Mouse (Mus musculus) spleen, adult 12 weeks (tissue): Measurements from ENCODE around the gene Foxk1.

Experiments used
- DNase-seq: peaks from one replicate; pipeline ENCODE4 v3.0.0; 2022; ENCODE audit warnings: low spot score

Foxk1 gene

GRCm38 (mm10) chr5:142400981-142401640 is at the start of gene Foxk1:
Gene Foxk1 (plus strand): TSS chr5:142401497.
- DNase-seq = peak; percentile 77

GRCm38 (mm10) chr5:142352336-142352892 is 48.9 kb upstream of the Foxk1 start:
- DNase-seq = no peak

- no peak for DNase-seq
These were observed 46.2 kb upstream of the Foxk1 start for GRCm38 (mm10) chr5:142355144-142355543.

- DNase-seq = no peak
These were observed 40.1 kb upstream of the Foxk1 start for GRCm38 (mm10) chr5:142361166-142361565.

- DNase-seq = no peak
These were observed 38.4 kb upstream of the Foxk1 start for GRCm38 (mm10) chr5:142362894-142363293.

GRCm38 (mm10) chr5:142364095-142364494 is 37.2 kb upstream of the Foxk1 start:
- no peak for DNase-seq

- peak; percentile 99 for DNase-seq
These were observed 33.9 kb upstream of the Foxk1 start for GRCm38 (mm10) chr5:142367085-142368081.

DNA sequence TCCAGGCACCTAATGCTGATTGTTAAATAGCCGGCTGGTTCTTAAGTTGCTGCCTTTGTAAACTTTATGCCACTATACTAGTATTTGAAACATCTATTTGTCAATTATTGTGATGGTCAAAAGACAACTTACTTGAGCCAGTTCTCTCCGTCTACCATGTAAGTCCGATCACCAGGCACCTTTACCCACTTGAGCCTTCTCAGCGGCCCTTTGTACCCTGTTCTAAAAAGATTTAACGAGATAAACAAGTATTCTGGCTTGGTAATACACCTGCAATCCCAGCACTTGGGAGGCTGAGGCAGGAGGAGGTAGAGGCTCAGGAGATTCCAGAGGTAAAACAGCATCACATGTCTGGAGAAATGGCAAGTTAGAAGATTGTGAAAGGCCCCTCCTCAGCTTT is 33.2 kb upstream of the Foxk1 start:
- no peak for DNase-seq

- DNase-seq = no peak
These were observed 30.7 kb upstream of the Foxk1 start for GRCm38 (mm10) chr5:142370406-142371171.

- no peak for DNase-seq
These were observed 29.8 kb upstream of the Foxk1 start for GRCm38 (mm10) chr5:142371172-142372155.

- no peak for DNase-seq
These were observed 29.1 kb upstream of the Foxk1 start for GRCm38 (mm10) chr5:142372207-142372606.

GRCm38 (mm10) chr5:142374343-142374742 is 27.0 kb upstream of the Foxk1 start:
- no peak for DNase-seq

DNA sequence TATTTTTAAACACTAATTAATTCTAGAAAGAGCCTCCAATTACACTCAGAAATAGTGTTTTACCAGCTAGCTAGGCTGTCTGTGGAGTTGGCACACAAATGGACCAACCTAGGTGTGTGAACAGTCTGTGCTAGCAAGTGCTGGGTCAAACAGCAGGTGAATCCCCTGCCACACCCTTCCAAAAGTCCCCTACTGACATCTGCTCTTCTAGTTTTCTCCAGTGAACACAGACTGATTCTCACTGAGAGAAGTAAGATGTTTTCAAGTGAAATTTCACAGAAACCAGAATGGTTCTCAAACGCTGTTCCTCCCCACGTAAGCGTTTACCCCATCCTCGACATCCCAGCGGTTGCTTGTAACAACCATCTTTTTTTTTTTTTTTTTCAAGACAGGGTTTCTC is 25.7 kb upstream of the Foxk1 start:
- DNase-seq = no peak

DNA sequence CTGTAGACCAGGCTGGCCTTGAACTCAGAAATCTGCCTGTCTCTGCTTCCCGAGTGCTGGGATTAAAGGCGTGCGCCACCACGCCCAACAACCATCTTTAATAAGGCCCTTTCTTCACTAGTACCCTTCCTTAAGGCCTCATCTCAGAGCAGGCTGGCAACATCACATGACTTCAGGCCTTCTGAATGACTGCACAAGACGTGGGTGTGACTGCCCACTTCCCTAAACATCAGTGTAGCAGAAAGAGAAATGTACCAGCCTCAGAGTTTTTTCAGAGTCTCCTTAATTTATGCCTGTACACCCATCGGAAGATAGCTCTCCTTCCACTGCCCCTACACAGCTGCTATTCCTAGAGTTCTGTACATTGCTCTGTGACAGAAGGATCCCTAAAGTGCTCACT is 25.2 kb upstream of the Foxk1 start:
- peak; percentile 38 for DNase-seq

DNA sequence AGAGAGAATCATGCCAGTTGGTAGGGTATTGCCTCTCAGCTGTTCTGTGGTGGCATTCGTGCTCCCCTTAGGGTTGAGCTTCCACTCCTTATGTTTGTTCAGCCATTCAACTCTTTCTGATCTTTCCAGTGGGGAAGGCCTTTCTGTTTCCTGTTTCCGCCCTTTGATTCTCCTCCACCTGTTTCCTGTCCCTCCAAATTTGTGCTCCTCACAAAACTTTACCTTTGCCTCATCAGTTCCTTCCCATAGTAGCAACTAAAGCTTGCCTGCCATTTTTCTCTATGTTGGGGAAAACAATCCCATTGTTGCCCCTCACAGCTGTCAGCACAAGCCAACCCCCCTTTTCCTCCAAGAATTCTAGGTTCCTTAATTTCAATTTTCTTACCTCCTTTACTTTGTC is 23.2 kb upstream of the Foxk1 start:
- DNase-seq = no peak

DNA sequence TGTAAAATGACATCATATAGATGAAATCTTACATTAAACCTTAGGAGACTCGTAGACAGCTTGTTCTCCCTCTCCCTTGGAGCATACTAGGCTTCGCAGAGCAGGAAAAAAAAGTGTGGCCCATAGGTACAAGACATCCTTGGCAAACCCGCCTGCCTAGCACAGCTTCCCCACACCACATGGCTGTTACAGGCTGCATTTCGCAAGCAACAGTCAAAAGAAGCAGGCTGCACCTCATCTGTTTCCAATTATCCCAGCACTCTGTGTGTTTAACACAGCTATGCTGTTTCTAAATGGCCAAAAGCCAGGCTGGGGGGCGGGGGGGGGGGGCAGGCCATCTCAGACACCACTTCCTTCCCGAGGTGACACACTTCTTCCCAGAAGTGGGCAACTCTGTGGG is 20.8 kb upstream of the Foxk1 start:
- no peak for DNase-seq

GRCm38 (mm10) chr5:142384911-142385660 is 16.2 kb upstream of the Foxk1 start:
- no peak for DNase-seq

- no peak for DNase-seq
These were observed 15.0 kb upstream of the Foxk1 start for GRCm38 (mm10) chr5:142386329-142386728.

DNA sequence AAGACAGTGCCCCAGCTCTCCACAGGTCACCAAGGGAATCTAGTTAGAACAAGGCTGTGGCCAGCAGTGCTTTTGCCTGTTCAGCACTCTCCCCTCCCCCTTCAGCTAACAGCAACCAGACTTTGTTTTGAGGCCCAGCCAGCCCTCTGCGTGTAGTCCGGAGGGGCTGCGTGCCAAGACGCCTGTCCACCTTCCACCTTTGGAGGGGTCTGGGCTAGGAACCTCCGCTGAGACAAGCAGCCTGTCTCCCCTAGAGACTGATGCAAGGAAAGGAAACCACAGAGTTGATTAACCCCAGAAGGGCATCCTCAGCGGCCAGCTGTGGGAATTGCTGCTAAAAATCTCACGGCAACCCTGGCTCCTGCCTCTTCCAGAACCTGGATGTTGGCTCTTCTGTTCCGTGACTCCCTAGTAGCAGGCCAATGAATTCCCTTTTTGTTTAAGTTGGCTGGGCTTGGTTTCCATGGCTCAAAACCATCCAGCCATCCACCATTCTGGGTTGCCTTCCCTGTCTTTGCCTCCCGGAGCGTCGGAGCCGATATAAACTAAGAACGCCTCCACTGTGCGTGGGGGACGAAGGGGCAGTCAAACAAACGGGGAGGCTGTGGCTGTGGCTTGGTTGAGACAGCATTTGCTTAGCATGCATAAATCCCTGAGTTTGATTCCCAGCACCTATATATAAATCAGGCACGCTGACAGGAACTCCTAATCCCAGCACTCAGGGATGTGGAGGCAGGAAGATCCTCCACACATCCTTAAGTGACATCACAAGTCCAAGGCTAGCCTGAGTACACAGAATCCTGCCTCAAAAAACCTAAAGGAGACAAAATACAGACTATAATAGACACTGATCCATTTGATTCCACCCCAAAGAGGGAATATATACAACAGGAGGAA is 14.3 kb upstream of the Foxk1 start:
- DNase-seq = no peak
